Mouse (Mus musculus) brain, embryonic 14.5 days (tissue): ENCODE measurements at regions not wholly inside any gene's neighbourhood (a gene's known extent, or its start where the extent isn't known, plus 50 kb on each side); places are given as distances from the start of the nearest gene placed in this dataset.

Experiments
- CTCF ChIP-seq: fragments of 200-500 bp; IDR thresholded peaks from 2 replicates; pipeline ENCODE4 v1.5.1; 2012; ENCODE audit warnings: inconsistent platforms, mild to moderate bottlenecking, moderate library complexity, borderline replicate concordance; ENCODE audit not compliant: insufficient read depth, insufficient read length; ENCODE audit errors: extremely low read depth
- POLR2A ChIP-seq: fragments of 200-500 bp; IDR thresholded peaks from 2 replicates; pipeline ENCODE4 v1.6.1; 2012; ENCODE audit warnings: mild to moderate bottlenecking, inconsistent platforms, borderline replicate concordance; ENCODE audit not compliant: poor library complexity, insufficient read depth, insufficient read length, severe bottlenecking; ENCODE audit errors: extremely low read depth

DNA sequence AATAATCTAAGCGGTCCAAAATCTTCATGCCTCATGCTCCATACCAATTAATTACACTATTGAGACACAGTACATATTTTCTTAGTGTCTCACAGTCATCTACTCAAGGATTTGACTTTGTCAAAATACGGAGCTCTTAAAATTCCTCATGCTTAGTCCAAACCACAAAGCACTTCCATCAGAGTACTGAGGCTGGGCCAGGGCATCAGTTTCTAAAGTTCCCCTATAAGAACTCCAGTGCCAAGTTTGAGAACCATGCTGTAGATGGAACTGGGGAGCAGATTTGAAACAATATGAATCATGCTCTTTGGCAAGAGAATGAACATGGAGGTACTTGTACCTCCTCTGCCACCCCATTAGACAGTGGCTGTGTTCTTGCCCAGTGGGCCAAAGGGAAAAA is 176.9 kb downstream of the Ahr start:
- TF ChIP-seq CTCF (no peak), POLR2A (no peak)
